Mouse (Mus musculus) R1 (cell line): ENCODE results near the gene Rec8.

Experiments
- DNase-seq: peaks from one replicate; pipeline ENCODE4 v3.0.0-alpha.2; 2018; ENCODE audit warnings: low read depth, low spot score

Gene Rec8

DNA sequence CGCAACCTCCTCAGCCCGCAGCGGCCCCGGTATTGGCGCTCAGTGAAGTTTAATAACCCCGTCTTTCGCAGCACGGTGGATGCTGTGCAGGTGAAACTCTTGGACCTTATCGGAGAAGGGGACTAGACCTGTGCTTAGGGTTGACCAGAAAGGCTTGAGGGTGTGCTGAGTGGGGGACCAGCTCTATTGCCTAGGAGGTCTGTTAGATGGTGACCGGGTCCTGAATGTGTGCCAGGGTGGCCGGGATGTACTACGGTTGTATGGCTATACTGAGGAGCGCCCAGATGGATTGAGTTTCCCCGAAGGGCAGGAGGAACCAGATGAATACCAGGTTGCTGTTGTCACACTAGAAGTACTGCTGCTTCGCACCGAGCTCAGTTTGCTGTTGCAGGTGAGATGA is 25.6 kb upstream of the Rec8 start:
- no peak for DNase-seq

GRCm38 (mm10) chr14:55596036-55596690 is 21.7 kb upstream of the Rec8 start:
- no peak for DNase-seq

- DNase-seq = no peak
These were observed 19.1 kb upstream of the Rec8 start for GRCm38 (mm10) chr14:55598521-55599390.

- no peak for DNase-seq
These were observed 14.6 kb upstream of the Rec8 start, which contains the start of gene Irf9 for GRCm38 (mm10) chr14:55603271-55603632. Gene Irf9 (plus strand): TSS chr14:55603571.

- DNase-seq = peak; percentile 99
These were observed 13.9 kb upstream of the Rec8 start for GRCm38 (mm10) chr14:55603633-55604576.

DNA sequence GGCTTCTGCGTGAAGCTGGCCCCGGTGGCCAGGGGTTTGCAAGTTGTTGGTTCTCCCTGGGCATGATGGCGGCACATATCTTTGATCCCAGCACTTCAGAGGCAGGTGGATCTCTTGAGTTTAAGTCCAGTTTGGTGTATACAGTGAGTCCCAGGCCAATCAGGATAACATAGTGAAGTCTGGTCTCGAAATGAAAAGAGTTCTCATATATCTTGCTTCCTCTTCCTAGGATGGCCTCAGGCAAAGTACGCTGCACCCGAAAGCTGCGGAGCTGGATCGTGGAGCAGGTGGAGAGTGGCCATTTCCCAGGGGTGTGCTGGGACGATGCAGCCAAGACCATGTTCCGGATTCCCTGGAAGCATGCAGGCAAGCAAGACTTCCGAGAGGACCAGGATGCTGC is 13.0 kb upstream of the Rec8 start:
- DNase-seq = no peak

GRCm38 (mm10) chr14:55605743-55606459 is 11.9 kb upstream of the Rec8 start:
- DNase-seq = peak; percentile 54

GRCm38 (mm10) chr14:55608339-55608738 is 9.5 kb upstream of the Rec8 start:
- DNase-seq = no peak

DNA sequence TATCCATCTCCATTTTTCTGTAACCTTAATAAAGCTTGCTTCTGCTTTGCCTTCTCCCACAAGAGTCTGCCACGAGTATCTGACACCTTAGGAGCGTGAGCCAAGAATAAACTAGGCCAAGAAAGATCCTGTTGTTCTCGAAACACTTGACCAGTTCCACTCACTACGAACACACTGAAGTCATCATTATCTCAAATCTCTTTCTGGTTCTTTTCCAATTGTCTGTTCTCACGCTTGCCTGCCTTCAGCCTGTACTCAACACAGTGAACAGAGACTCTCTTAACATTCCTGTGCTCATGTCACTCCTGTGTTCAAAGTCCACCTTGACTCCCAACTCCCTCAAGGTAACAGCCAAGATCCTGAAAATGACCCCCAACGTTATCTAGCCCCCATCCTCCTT is 4.5 kb upstream of the Rec8 start:
- no peak for DNase-seq

- DNase-seq = no peak
These were observed 3.2 kb upstream of the Rec8 start for GRCm38 (mm10) chr14:55614565-55615178.

DNA sequence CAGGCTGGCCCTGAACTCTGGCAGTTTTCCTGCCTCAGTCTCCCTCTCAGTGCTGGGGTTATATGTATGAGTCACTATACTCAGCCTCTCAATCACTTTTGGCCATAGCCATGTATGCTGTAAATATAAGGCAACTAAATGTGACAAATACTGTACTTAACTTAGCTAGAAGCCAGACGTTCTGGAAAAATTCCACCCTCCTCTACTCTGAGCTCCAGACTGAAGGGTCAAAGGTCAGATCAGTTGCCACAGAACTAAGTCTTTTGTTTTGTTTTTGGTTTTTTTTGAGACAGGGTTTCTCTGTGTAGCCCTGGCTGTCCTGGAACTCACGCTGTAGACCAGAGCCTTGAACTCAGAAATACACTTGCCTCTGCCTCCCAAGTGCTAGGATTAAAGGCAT is 2.0 kb upstream of the Rec8 start:
- no peak for DNase-seq

DNA sequence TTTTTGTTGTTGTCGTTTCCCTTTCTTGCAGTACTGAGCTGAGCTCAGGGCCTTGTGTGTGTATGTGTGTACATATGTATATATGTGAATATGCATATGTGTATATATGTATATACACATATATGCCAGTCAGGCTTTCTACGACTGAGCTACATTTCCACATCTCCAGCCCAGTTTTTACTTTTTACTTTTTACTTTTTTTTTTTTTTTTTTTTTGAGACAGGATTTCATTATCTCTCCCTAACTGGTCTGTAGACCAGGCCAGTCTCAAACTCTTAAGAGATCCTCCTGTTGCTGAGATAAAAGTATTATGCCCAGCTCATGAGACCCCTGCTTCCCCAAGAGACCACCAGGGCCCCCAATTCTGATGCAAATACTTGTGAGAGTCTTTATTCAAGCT is 993 bp upstream of the Rec8 start:
- DNase-seq = no peak

DNA sequence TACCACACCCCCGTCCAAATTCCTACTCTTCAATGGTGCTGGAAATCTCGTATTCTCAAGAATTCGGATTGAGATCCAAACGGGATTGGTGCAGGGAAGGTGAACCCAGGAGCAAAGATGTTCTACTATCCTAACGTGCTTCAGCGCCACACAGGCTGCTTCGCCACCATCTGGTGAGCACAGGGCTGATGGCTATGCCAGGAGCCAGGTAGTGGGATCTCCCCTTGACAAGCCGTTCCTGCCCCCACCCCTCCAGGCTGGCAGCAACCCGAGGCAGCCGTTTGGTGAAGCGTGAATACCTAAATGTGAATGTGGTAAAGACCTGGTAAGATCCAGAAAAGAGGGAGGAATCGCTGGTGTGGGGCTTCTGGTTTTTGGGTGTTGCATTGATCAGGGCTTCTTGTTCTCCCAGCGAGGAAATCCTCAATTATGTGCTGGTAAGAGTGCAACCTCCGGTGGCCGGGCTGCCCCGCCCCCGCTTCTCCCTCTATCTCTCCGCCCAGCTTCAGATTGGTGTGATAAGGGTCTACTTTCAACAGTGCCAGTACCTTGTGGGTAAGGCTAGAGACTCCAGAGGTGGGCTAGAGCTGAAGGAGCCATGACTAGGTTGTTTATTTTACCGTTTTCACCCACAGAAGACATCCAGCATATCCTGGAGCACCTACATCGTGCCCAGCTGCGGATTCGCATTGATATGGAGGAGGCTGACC is 804 bp downstream of the Rec8 start:
- DNase-seq = no peak

- DNase-seq = no peak
These were observed 10.4 kb downstream of the Rec8 start for GRCm38 (mm10) chr14:55628077-55628827.

GRCm38 (mm10) chr14:55629312-55629711 is 11.5 kb downstream of the Rec8 start:
- DNase-seq = peak; percentile 53

DNA sequence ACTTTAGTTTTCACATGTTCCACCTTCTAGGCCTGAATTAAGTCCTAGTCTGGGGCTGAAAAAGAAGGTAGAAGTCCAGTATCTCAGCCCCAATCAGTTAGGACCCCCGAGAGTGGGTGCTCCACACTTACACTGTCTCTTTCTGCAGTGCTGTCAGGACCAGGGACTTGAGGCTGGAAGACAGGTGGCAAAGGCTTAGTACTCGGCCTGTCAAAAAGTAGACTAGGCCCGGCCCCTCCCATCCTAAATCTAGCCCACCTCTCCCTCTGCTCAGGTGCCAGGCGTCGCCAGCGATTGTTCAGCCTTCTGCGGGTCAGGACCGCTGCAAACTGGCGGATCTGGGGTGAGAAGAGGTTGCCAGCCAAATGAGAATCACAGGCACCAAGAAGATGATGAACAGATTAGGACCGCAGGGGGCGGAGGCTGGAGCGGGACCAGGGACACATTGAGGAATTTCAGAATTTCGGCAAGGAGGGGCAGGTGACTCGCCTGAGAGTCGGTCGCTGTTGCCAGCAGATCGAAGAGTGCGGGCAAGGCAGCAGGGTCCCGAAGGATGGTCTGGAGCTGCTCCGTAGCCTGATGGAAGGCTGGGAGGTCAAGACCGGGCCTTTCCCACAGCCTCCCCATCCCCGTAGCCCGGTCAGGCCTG is 17.2 kb downstream of the Rec8 start:
- peak; percentile 71 for DNase-seq

GRCm38 (mm10) chr14:55635523-55636007 is 17.7 kb downstream of the Rec8 start, which contains the start of gene Ipo4:
Gene Ipo4 (minus strand): TSS chr14:55635957.
- DNase-seq = peak; percentile 95

GRCm38 (mm10) chr14:55637795-55638194 is 20.0 kb downstream of the Rec8 start, which contains the start of gene Gm49378:
Gene Gm49378 (minus strand): TSS chr14:55637895.
- no peak for DNase-seq

DNA sequence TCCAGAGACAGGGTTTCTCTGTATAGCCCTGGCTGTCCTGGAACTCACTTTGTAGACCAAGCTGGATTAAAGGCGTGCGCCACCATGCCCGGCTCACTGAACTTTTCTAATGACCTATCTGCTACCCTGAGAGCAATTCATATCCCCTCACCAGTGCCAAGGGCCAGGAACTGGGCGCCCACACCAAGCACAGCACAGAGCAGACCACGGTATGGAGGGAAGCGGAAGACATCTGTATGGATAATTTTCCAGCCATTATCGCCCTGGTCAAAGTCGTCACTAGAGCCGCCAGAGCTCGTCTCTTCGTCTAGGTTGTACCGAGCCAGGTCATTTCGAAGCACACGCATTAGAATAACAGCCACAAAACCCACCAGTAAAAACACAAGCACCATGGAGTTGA is 23.0 kb downstream of the Rec8 start:
- DNase-seq = no peak
